Mouse (Mus musculus) E14TG2a.4 (cell line): Measurements from ENCODE around the gene Egfl8.

Experiments
- H3K27me3 ChIP-seq: 2 replicates; pipeline ENCODE4 v1.6.1; 2014; ENCODE audit warnings: low read length, control low read depth; ENCODE audit not compliant: insufficient read depth
- H3K36me3 ChIP-seq: 2 replicates; pipeline ENCODE4 v1.6.1; 2014; ENCODE audit warnings: low read length, control low read depth; ENCODE audit not compliant: insufficient read depth
- H3K4me1 ChIP-seq: replicated peaks from 2 replicates; pipeline ENCODE4 v1.6.1; 2014; ENCODE audit warnings: low read depth, low read length, control low read depth
- H3K4me3 ChIP-seq: replicated peaks from 2 replicates; pipeline ENCODE4 v1.5.1; 2014; ENCODE audit warnings: mild to moderate bottlenecking, low read length
- H3K9me3 ChIP-seq: 2 replicates; pipeline ENCODE4 v1.6.1; 2014; ENCODE audit warnings: low read length, control low read depth
- CTCF ChIP-seq: conservative IDR thresholded peaks from 2 replicates; pipeline ENCODE4 v1.5.1; 2014; ENCODE audit warnings: low read length
- NANOG ChIP-seq: IDR thresholded peaks from 2 replicates; pipeline ENCODE4 v1.6.1; 2014; ENCODE audit warnings: borderline replicate concordance, low read length, mixed read lengths
- POU5F1 ChIP-seq: IDR thresholded peaks from 2 replicates; pipeline ENCODE4 v1.6.1; 2014; ENCODE audit warnings: low read length, borderline replicate concordance

Egfl8 gene

GRCm38 (mm10) chr17:34659181-34659896, 43.6 kb upstream of the Egfl8 start:
- peaks cover 46% of the 10 kb centered on the region for H3K27me3 ChIP-seq
- no peak overlapping the region for H3K4me3 ChIP-seq
- H3K36me3 ChIP-seq = peaks cover 18% of the 10 kb centered on the region
- H3K9me3 ChIP-seq = no peaks in the 10 kb centered on the region
- TF ChIP-seq POU5F1 = no peak
- no peak for TF ChIP-seq CTCF
- no peak for TF ChIP-seq NANOG
- H3K4me1 ChIP-seq = peaks cover 55% of the 10 kb centered on the region

GRCm38 (mm10) chr17:34658591-34658990, 42.8 kb upstream of the Egfl8 start:
- Histone ChIP-seq H3K27me3 (peaks cover 40% of the 10 kb centered on the region), H3K4me3 (no peak overlapping the region), H3K9me3 (no peaks in the 10 kb centered on the region), H3K4me1 (peaks cover 61% of the 10 kb centered on the region), H3K36me3 (peaks cover 25% of the 10 kb centered on the region)
- TF ChIP-seq NANOG (no peak), POU5F1 (no peak), CTCF (no peak)

- Histone ChIP-seq H3K9me3 (no peaks in the 10 kb centered on the region), H3K4me1 (peaks cover 65% of the 10 kb centered on the region), H3K36me3 (peaks cover 30% of the 10 kb centered on the region), H3K27me3 (peaks cover 35% of the 10 kb centered on the region), H3K4me3 (no peak overlapping the region)
- TF ChIP-seq CTCF (no peak), POU5F1 (no peak), NANOG (no peak)
These were observed 42.4 kb upstream of the Egfl8 start for GRCm38 (mm10) chr17:34658145-34658544.

GRCm38 (mm10) chr17:34657271-34657670, 41.5 kb upstream of the Egfl8 start:
- Histone ChIP-seq H3K9me3 (no peaks in the 10 kb centered on the region), H3K4me1 (peaks cover 63% of the 10 kb centered on the region), H3K36me3 (peaks cover 38% of the 10 kb centered on the region), H3K4me3 (no peak overlapping the region), H3K27me3 (peaks cover 28% of the 10 kb centered on the region)
- TF ChIP-seq NANOG = no peak
- no peak for TF ChIP-seq CTCF
- TF ChIP-seq POU5F1 = no peak

GRCm38 (mm10) chr17:34656666-34657065, 40.9 kb upstream of the Egfl8 start:
- Histone ChIP-seq H3K4me3 (no peak overlapping the region), H3K36me3 (peaks cover 44% of the 10 kb centered on the region), H3K4me1 (peaks cover 65% of the 10 kb centered on the region), H3K27me3 (peaks cover 27% of the 10 kb centered on the region), H3K9me3 (no peaks in the 10 kb centered on the region)
- TF ChIP-seq POU5F1 = no peak
- no peak for TF ChIP-seq NANOG
- TF ChIP-seq CTCF = no peak

- H3K4me3 ChIP-seq = no peak overlapping the region
- peaks cover 55% of the 10 kb centered on the region for H3K36me3 ChIP-seq
- peaks cover 65% of the 10 kb centered on the region for H3K4me1 ChIP-seq
These were observed 39.8 kb upstream of the Egfl8 start for GRCm38 (mm10) chr17:34655581-34655991.

GRCm38 (mm10) chr17:34655160-34655559, 39.4 kb upstream of the Egfl8 start:
- no peaks in the 10 kb centered on the region for H3K9me3 ChIP-seq
- TF ChIP-seq NANOG (no peak), POU5F1 (no peak), CTCF (no peak)
- peaks cover 60% of the 10 kb centered on the region for H3K36me3 ChIP-seq
- H3K27me3 ChIP-seq = peaks cover 17% of the 10 kb centered on the region
- H3K4me1 ChIP-seq = peaks cover 64% of the 10 kb centered on the region
- H3K4me3 ChIP-seq = no peak overlapping the region

More at GRCm38 (mm10) chr17:34655581-34655991, 39.8 kb upstream of the Egfl8 start:
- Histone ChIP-seq H3K27me3 (peaks cover 21% of the 10 kb centered on the region), H3K9me3 (no peaks in the 10 kb centered on the region)
- no peak for TF ChIP-seq CTCF
- TF ChIP-seq NANOG = no peak
- TF ChIP-seq POU5F1 = no peak

- H3K4me3 ChIP-seq = no peak overlapping the region
- peaks cover 67% of the 10 kb centered on the region for H3K36me3 ChIP-seq
- H3K4me1 ChIP-seq = peaks cover 59% of the 10 kb centered on the region
- H3K9me3 ChIP-seq = no peaks in the 10 kb centered on the region
- no peak for TF ChIP-seq CTCF
- no peak for TF ChIP-seq POU5F1
- no peak for TF ChIP-seq NANOG
- H3K27me3 ChIP-seq = peaks cover 9% of the 10 kb centered on the region
These were observed 38.6 kb upstream of the Egfl8 start for GRCm38 (mm10) chr17:34654392-34654791.

- H3K9me3 ChIP-seq = no peaks in the 10 kb centered on the region
- peaks cover 73% of the 10 kb centered on the region for H3K36me3 ChIP-seq
- H3K4me3 ChIP-seq = no peak overlapping the region
- H3K27me3 ChIP-seq = peaks cover 4% of the 10 kb centered on the region
- peaks cover 63% of the 10 kb centered on the region for H3K4me1 ChIP-seq
- TF ChIP-seq NANOG (no peak), POU5F1 (no peak), CTCF (peak; percentile 91)
These were observed 38.0 kb upstream of the Egfl8 start for GRCm38 (mm10) chr17:34653746-34654285.
